Mouse (Mus musculus): ENCODE data around the gene Snrpf. TPM values are rescaled to one million over a fixed set of nuclear protein-coding genes. Genes with fewer than 3 reads are reported as not detected.
"Not testable (repeated sequence)": the region's sequence is repeated elsewhere in the genome, so short reads cannot be mapped to it uniquely, and the experiment has no call there.

Gene Snrpf
- polyA plus RNA-seq, 1 experiment from 2014 or later: 41.3 TPM

DNA sequence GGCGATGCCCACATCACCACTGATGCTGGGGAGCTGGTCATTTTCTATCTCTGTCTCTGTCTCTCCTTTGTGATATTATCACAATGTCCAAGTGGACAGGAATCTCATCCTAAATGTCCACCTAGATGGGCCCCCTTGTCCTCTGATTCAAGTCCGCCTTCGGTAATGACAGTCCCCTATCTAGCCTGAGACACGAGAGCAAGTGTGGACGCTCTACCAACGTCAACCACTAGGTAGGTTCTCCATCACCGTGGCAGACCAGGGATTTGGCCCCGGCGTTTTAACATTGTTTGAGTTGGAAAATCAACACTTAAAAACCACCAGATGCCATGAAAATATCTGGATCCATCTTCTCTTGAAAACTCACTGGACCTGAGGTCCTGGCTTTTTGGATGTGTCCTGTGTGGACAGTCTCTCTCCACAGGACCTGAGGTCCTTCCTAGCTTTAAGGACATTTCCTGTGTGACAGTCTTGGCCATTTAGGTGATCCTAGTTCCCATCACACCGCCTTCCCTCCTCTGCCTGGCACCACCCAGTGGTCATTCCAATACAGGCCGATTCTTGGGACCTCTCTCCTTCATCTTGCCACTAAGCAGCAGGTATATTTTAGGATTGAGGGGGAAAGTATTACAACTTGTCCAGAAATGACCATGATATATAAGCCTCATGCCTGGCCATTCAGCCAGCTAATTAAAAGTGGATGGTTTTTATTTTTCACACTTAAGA is 21.5 kb downstream of the Snrpf start:
- no peaks in the 10 kb centered on the region for H3K27me3 ChIP-seq (ENCODE audit: control insufficient read depth, insufficient read depth, low read depth, low read length)

GRCm38 (mm10) chr10:93567066-93567465 is 22.4 kb downstream of the Snrpf start:
- Histone ChIP-seq H3K9ac (ENCODE audit: low read depth, low read length) (no peak overlapping the region), H3K27ac (ENCODE audit: low read length) (no peak overlapping the region), H3K4me1 (ENCODE audit: control insufficient read depth, low read depth, low read length) (no peaks in the 10 kb centered on the region), H3K4me2 (ENCODE audit: low read depth, low read length) (no peak overlapping the region), H3K4me3 (ENCODE audit: low read depth, low read length) (no peak overlapping the region), H3K27me3 (ENCODE audit: control insufficient read depth, insufficient read depth, low read depth, low read length) (no peaks in the 10 kb centered on the region), H3K36me3 (ENCODE audit: control insufficient read depth, insufficient read depth) (no peaks in the 10 kb centered on the region), H3K9me3 (replicated peaks; ENCODE audit: control insufficient read depth, low read length) (no peaks in the 10 kb centered on the region)
- ATAC-seq (ENCODE audit: low read depth): no peak
- WGBS (ENCODE audit: insufficient replicate concordance): 74% methylated on average over 10 of the region's 10 CpGs

More for the DNA sequence above, 21.5 kb downstream of the Snrpf start:
- H3K27ac ChIP-seq (ENCODE audit: low read length): no peak overlapping the region
- H3K4me1 ChIP-seq (ENCODE audit: control insufficient read depth, low read depth, low read length): no peaks in the 10 kb centered on the region
- H3K36me3 ChIP-seq (ENCODE audit: control insufficient read depth, insufficient read depth): no peaks in the 10 kb centered on the region
- H3K4me2 ChIP-seq (ENCODE audit: low read depth, low read length): no peak overlapping the region
- H3K4me3 ChIP-seq (ENCODE audit: low read depth, low read length): no peak overlapping the region
- WGBS (ENCODE audit: insufficient replicate concordance): 78% methylated on average over 11 of the region's 11 CpGs
- no peaks in the 10 kb centered on the region for H3K9me3 ChIP-seq (replicated peaks; ENCODE audit: control insufficient read depth, low read length)
- no peak overlapping the region for H3K9ac ChIP-seq (ENCODE audit: low read depth, low read length)
- ATAC-seq (ENCODE audit: low read depth): no peak

DNA sequence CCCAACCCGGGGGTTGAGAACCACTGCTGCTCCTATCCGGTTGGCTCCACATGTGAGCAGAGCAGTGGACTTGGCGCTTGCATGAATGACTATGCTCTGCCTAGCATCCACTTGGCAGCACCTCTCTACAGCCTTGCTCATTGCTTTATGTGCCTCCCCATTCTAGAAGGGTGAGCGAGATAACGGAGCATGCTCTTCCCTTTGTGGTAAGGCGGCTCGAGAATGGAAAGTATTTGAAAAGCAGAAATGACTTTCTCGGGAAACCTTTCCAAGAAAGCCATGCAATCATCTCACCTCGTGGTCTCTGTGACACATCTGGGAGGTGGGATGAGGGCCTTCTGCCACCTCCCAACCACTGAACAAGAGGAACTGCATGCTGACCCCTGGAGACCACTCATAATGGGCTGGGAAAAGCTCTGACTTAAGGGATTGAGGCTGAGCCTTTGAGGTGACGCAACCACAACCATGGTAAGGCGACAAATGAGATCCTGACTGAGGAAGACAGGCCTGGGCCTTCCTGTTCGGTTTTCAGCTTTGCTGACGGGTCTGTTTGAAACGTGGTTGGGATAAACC is 24.9 kb downstream of the Snrpf start:
- Histone ChIP-seq H3K4me1 (ENCODE audit: control insufficient read depth, low read depth, low read length) (no peaks in the 10 kb centered on the region), H3K9me3 (replicated peaks; ENCODE audit: control insufficient read depth, low read length) (no peaks in the 10 kb centered on the region), H3K9ac (ENCODE audit: low read depth, low read length) (no peak overlapping the region), H3K36me3 (ENCODE audit: control insufficient read depth, insufficient read depth) (no peaks in the 10 kb centered on the region), H3K4me2 (ENCODE audit: low read depth, low read length) (no peak overlapping the region), H3K27ac (ENCODE audit: low read length) (no peak overlapping the region), H3K27me3 (ENCODE audit: control insufficient read depth, insufficient read depth, low read depth, low read length) (no peaks in the 10 kb centered on the region), H3K4me3 (ENCODE audit: low read depth, low read length) (no peak overlapping the region)
- ATAC-seq (ENCODE audit: low read depth): no peak
- 43% methylated on average over 14 of the region's 14 CpGs for WGBS (ENCODE audit: insufficient replicate concordance)

- no peaks in the 10 kb centered on the region for H3K9me3 ChIP-seq (replicated peaks; ENCODE audit: control insufficient read depth, low read length)
- no peaks in the 10 kb centered on the region for H3K36me3 ChIP-seq (ENCODE audit: control insufficient read depth, insufficient read depth)
- H3K4me1 ChIP-seq (ENCODE audit: control insufficient read depth, low read depth, low read length): no peaks in the 10 kb centered on the region
- no peak overlapping the region for H3K4me2 ChIP-seq (ENCODE audit: low read depth, low read length)
- H3K9ac ChIP-seq (ENCODE audit: low read depth, low read length): no peak overlapping the region
- H3K4me3 ChIP-seq (ENCODE audit: low read depth, low read length): no peak overlapping the region
- H3K27me3 ChIP-seq (ENCODE audit: control insufficient read depth, insufficient read depth, low read depth, low read length): no peaks in the 10 kb centered on the region
- peak; percentile 60 for ATAC-seq (ENCODE audit: low read depth)
- 45% methylated on average over 9 of the region's 9 CpGs for WGBS (ENCODE audit: insufficient replicate concordance)
- H3K27ac ChIP-seq (ENCODE audit: low read length): no peak overlapping the region
These were observed 29.7 kb downstream of the Snrpf start for GRCm38 (mm10) chr10:93559786-93560185.

DNA sequence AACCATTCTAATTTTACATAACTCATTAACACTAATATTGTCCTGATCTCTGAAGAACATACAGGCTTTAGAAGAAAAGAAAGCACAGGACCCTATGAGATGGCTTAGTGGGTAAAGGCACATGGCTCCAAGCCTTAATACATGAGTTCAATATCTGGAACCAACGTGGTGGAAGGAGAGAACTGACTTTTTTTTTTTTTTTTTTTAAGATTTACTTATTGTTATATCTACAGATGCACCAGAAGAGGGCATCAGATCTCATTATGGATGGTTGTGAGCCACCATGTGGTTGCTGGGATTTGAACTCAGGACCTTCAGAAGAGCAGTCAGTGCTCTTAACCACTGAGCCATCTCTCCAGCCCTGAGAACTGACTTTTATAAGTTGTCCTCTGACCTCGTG is 31.5 kb downstream of the Snrpf start:
- not testable (repeated sequence) for H3K9me3 ChIP-seq (replicated peaks; ENCODE audit: control insufficient read depth, low read length); H3K4me2 ChIP-seq (ENCODE audit: low read depth, low read length); ATAC-seq (ENCODE audit: low read depth); H3K9ac ChIP-seq (ENCODE audit: low read depth, low read length); H3K27me3 ChIP-seq (ENCODE audit: control insufficient read depth, insufficient read depth, low read depth, low read length); H3K36me3 ChIP-seq (ENCODE audit: control insufficient read depth, insufficient read depth); H3K4me3 ChIP-seq (ENCODE audit: low read depth, low read length); H3K27ac ChIP-seq (ENCODE audit: low read length); H3K4me1 ChIP-seq (ENCODE audit: control insufficient read depth, low read depth, low read length)
- WGBS (ENCODE audit: insufficient replicate concordance): 43% methylated on average over 2 of the region's 2 CpGs

- H3K27ac ChIP-seq (ENCODE audit: low read length): no peak overlapping the region
- no peak overlapping the region for H3K4me2 ChIP-seq (ENCODE audit: low read depth, low read length)
- H3K9me3 ChIP-seq (replicated peaks; ENCODE audit: control insufficient read depth, low read length): no peaks in the 10 kb centered on the region
- H3K36me3 ChIP-seq (ENCODE audit: control insufficient read depth, insufficient read depth): no peaks in the 10 kb centered on the region
- H3K27me3 ChIP-seq (ENCODE audit: control insufficient read depth, insufficient read depth, low read depth, low read length): no peaks in the 10 kb centered on the region
- no peak overlapping the region for H3K4me3 ChIP-seq (ENCODE audit: low read depth, low read length)
- H3K4me1 ChIP-seq (ENCODE audit: control insufficient read depth, low read depth, low read length): no peaks in the 10 kb centered on the region
- no peak for ATAC-seq (ENCODE audit: low read depth)
- 56% methylated on average over 8 of the region's 8 CpGs for WGBS (ENCODE audit: insufficient replicate concordance)
- no peak overlapping the region for H3K9ac ChIP-seq (ENCODE audit: low read depth, low read length)
These were observed 36.9 kb downstream of the Snrpf start for GRCm38 (mm10) chr10:93552596-93552995.

- Histone ChIP-seq H3K9me3 (replicated peaks; ENCODE audit: control insufficient read depth, low read length) (no peaks in the 10 kb centered on the region), H3K4me3 (ENCODE audit: low read depth, low read length) (no peak overlapping the region), H3K4me1 (ENCODE audit: control insufficient read depth, low read depth, low read length) (no peaks in the 10 kb centered on the region), H3K27me3 (ENCODE audit: control insufficient read depth, insufficient read depth, low read depth, low read length) (no peaks in the 10 kb centered on the region), H3K36me3 (ENCODE audit: control insufficient read depth, insufficient read depth) (no peaks in the 10 kb centered on the region), H3K27ac (ENCODE audit: low read length) (no peak overlapping the region), H3K9ac (ENCODE audit: low read depth, low read length) (no peak overlapping the region), H3K4me2 (ENCODE audit: low read depth, low read length) (no peak overlapping the region)
- 66% methylated on average over 10 of the region's 10 CpGs for WGBS (ENCODE audit: insufficient replicate concordance)
- ATAC-seq (ENCODE audit: low read depth): no peak
These were observed 39.7 kb downstream of the Snrpf start for GRCm38 (mm10) chr10:93549821-93550220.

DNA sequence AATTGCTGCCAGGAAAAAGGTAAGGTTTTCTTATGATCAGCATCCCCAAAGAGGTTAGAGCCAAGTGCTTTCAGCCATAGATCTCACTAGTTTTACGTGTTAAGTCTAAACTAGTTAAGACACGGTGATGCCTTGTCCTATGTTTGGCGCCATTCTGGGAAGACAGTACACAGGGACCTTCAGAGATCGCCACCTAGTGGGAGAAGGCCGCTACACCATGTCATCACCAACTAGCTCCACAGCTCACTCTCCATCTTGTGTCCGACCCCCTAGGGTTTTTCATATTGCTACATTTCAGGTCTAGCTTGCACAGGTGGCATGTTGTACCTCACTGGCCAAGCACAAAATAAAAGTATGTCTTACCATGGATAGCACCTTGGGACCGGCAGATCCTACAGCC is 40.5 kb downstream of the Snrpf start:
- ATAC-seq (ENCODE audit: low read depth): peak; percentile 39; the same call in 1 of the 2 replicates

DNA sequence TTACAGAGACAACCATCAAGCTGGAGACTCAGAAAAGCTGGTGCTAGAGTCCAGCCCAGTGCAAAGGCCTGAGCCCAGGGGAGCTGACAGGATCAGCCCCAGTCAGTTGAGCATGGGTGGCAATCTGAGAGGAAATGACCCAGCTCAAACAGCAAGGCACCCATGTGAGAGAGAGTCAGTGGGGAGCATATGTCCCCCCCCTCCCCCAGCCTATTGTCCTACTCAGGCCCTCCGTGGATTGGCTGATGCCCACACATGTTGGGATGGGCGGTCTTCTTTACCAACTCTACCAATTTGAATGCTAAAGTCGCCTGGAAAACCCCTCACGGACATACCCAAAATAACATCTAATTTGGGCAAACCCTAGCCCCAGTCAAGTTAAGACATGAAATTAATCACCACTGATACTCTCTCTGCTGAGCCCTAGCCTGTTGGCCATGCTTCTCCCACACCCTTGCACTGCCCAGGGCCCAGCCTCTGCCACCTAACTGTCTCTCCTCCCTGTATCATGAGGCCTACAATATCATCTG is 41.7 kb downstream of the Snrpf start:
- ATAC-seq (ENCODE audit: low read depth): no peak
- no peaks in the 10 kb centered on the region for H3K36me3 ChIP-seq (ENCODE audit: control insufficient read depth, insufficient read depth)

More for the DNA sequence above, 40.5 kb downstream of the Snrpf start:
- Histone ChIP-seq H3K9me3 (replicated peaks; ENCODE audit: control insufficient read depth, low read length) (no peaks in the 10 kb centered on the region), H3K4me3 (ENCODE audit: low read depth, low read length) (no peak overlapping the region), H3K27me3 (ENCODE audit: control insufficient read depth, insufficient read depth, low read depth, low read length) (no peaks in the 10 kb centered on the region), H3K9ac (ENCODE audit: low read depth, low read length) (no peak overlapping the region), H3K27ac (ENCODE audit: low read length) (no peak overlapping the region), H3K4me2 (ENCODE audit: low read depth, low read length) (no peak overlapping the region), H3K4me1 (ENCODE audit: control insufficient read depth, low read depth, low read length) (no peaks in the 10 kb centered on the region), H3K36me3 (ENCODE audit: control insufficient read depth, insufficient read depth) (no peaks in the 10 kb centered on the region)
- WGBS (ENCODE audit: insufficient replicate concordance): 8% methylated on average over 7 of the region's 7 CpGs

More for the DNA sequence above, 41.7 kb downstream of the Snrpf start:
- no peaks in the 10 kb centered on the region for H3K9me3 ChIP-seq (replicated peaks; ENCODE audit: control insufficient read depth, low read length)
- H3K27me3 ChIP-seq (ENCODE audit: control insufficient read depth, insufficient read depth, low read depth, low read length): no peaks in the 10 kb centered on the region
- H3K4me1 ChIP-seq (ENCODE audit: control insufficient read depth, low read depth, low read length): no peaks in the 10 kb centered on the region
- WGBS (ENCODE audit: insufficient replicate concordance): 70% methylated on average over 4 of the region's 4 CpGs
- no peak overlapping the region for H3K9ac ChIP-seq (ENCODE audit: low read depth, low read length)
- H3K4me3 ChIP-seq (ENCODE audit: low read depth, low read length): no peak overlapping the region
- H3K4me2 ChIP-seq (ENCODE audit: low read depth, low read length): no peak overlapping the region
- no peak overlapping the region for H3K27ac ChIP-seq (ENCODE audit: low read length)

All from liver, embryonic 16.5 days (tissue).